Mouse (Mus musculus) left cerebral cortex, adult 18-20 months (tissue): ENCODE measurements around the gene Card6. TPM values are rescaled to one million over a fixed set of nuclear protein-coding genes. Genes with fewer than 3 reads are reported as not detected.
A peak's percentile ranks its signal among the peaks of the same experiment; 100 is the strongest.
"Not testable (repeated sequence)": the region's sequence is repeated elsewhere in the genome, so short reads cannot be mapped to it uniquely, and the experiment has no call there.

Experiments used
- DNase-seq, 2 experiments: peaks; one replicate each; pipeline ENCODE4 v3.0.0; 2021 to 2022; ENCODE audit warnings: low spot score in 2 of 2, mixed read lengths in 1 of 2
- total RNA-seq, 2 experiments: library from RNA; stranded (reverse); gene quantifications; 2 replicates each; pipeline ENCODE4 v1.2.3; 2021

Card6 gene
- total RNA-seq, 2 experiments from 2014 or later, result 1.3 to 2.1 TPM

DNA sequence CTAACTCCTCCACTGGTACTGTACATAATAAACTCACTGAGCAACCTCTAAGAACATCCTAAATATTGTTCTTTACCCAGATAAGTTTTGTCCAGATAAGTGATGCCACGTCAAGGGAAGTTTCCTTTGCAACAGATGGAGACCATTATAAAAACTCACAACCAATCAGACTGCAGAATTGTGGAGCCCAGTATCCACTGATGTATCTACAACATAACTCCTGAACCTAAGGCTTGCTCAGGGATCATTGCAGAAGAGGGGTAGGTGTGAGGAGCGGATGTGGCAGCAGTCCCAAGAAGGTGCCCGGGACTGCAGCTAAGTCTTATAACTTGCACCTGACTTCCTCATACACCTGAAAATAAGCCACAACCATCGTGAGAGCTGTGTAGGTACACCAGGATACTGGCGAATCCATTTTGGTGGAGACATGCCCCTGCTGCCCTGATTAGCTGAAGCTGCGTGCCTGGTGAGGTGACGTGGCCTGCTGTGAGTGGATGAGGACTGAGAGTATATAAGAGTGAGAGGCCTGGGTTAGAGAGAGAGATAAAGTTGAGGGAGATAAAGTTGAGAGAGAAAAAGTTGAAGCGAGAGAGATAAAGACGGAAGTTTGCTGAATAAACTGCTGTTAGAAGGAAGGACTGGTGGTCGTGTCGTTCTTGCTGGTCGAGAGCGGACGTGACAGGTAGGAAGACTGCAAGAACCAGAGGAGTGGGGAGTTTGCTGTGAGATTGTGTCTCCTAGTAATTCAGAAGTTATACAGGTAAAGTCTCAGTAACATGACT, 22.7 kb upstream of the Card6 start:
- not testable (repeated sequence) for DNase-seq

DNA sequence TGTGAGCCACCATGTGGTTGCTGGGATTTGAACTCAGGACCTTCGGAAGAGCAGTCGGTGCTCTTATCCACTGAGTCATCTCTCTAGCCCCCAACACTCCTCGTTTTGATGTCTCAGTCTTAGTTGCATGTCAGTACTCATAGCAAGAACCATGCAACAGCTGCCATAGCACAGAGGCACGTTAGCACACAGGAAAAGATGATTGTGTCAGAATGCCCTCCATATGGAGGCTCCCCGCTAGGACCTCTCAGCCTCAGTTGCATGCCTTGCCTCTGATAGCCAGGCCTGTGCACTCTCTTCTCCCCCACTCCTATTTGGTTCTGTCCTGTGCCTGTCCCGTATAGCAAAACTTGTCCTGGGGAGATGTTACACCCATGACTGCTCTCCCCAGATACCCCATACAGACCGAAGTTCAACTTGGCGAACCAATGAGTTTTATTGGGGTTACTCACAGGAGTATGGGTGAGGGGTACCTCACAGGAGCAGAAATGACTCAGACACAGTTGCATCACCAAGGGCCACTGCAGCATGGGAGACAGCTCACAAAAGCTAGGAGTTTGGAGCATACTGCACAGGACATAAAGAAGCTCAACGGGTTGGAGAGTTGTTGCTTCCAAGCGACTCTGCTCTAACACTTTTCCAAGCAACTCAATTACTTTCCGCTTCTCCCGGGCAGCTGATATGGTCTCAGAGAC, 20.9 kb upstream of the Card6 start:
- DNase-seq, result no peak

DNA sequence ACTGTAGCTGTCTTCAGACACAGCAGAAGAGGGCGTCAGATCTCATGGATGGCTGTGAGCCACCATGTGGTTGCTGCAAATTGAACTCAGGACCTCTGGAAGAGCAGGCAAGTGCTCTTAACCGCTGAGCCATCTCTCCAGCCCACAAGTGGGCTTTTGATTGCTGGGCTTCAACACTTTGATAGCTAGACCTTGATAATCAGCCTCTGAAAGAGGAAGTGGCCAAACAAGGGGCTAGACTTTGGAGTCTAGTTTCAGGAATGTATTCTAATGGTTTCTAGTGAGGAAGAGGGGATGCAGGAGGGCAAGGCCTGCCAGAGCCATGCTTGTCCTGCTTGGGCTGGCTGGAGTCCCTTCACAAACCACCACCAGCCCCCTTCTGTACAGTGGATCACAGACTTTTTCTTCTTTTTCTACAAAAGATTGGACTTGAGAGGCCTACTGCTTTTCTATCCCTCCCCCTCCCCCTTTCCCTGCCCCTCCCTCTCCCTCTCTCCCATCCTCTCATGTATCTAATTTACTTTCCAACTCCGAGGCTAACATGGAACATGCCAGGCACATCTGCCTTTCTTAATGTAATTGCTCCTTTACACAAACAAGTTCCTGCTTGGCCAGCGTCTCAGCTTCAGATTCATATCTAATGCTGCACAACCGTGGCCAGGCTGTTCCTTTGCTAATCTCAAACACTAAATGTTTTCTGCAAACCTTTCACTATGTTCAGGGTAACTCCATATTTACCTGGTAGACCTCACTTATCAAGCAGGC, 20.0 kb upstream of the Card6 start:
- no peak for DNase-seq

DNA sequence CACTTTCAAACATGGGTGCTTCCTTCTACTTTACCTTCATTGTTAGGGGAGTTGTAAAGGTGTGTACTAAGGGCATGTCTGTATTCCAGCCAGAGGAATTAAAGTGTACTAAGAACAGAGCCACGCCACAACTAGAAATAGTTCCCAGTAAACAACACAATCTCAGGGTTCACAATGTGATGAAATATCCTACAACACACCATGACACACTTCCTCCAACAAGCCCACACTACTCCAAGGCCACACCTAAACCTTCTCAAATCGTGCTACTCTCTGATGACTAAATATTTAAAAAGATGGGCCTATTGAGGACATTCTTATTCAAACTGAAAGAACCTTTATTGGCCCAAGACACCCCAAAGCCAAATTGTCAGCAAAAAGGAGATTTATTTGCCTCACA, 19.1 kb upstream of the Card6 start:
- no peak for DNase-seq

DNA sequence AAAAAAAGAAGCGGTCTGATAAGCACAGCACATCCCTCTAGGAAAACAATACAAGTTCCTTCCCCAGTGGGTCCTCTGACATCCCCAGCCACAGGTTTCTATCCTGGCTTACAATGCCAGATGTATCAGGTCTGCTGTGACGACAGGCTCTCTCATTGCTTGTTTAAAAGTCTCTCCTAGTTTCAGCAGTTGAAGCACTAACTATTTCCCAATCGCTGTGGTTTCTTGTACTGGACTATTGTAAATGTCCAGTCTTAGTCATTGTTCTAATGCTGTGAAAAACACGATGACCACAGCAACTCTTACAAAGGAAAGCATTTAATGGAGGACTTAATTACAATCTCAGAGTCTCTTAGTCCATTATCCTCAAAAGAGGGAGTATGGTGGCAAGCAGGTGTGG, 18.1 kb upstream of the Card6 start:
- no peak for DNase-seq

DNA sequence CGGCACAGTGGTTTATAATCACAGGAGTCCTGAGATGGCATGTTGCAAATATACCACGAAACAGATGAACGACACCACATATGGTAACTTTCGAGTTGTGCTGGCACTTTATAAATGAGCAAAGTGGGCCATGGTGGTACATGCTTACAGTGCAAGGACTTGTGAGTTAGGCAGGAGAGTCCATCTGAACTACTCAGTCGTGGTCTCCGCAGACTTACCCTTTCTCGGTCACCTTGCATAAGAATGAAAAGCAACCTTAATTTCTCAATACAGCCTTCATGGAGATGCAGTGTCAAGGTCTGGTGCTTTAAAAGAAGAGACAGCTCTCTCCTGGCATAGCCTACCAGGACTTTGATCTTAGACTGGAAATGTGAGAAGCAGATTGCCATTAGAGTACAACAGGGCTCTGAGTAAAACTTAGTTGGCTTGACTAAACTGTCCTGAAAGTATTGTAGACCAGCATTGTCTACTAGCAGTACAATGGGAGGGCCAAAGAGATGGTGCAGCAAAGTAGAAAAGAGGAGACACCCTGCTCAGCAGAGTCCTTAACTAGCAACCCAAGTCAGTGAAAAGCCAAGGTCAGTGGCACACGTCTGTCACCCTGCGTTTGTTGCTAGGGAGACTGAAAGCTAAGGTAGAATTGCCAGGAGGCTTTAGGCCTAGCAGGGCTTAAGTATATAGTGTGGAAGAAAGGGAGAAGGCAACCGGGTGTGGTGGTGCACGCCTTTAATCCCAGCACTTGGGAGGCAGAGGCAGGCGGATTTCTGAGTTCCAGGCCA, 13.4 kb upstream of the Card6 start:
- DNase-seq, result no peak

DNA sequence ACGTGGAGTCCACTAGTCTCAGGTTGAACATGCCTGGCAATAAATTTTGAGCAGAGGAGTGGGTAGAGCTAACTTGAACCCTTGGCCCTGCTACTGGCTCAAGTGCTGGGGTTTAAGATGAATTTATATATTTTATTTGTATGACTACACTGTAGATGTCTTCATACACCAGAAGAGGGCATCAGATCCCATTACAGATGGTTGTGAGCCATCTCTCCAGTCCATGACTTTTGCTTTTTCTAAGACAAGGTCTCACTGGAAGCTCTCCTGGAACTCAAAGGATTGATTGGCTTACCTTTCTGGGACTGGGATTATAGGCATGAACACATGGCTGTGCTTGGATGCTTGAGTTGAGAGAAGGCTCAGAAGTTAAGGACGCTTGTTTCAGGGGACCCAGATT, 11.4 kb upstream of the Card6 start:
- DNase-seq, result no peak

DNA sequence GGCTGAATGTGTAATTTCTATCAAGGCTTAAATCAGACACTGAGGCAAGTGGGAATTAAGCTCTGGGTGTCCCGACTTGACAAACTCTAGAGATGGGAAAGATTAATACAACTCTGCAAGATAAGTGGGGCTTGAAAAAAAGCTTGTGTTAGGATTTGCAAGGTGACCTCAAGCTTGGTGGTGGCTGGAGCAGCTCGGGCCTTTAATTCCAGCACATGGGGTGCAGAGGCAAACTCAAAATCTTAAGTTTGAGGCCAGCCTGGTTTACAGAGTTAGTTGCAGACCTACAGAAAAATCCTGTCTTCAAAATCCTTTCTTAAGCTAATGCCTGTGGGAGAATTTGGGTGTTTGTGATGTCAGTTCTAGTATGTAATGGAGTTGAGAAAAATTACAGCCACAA, 10.9 kb upstream of the Card6 start:
- no peak for DNase-seq

DNA sequence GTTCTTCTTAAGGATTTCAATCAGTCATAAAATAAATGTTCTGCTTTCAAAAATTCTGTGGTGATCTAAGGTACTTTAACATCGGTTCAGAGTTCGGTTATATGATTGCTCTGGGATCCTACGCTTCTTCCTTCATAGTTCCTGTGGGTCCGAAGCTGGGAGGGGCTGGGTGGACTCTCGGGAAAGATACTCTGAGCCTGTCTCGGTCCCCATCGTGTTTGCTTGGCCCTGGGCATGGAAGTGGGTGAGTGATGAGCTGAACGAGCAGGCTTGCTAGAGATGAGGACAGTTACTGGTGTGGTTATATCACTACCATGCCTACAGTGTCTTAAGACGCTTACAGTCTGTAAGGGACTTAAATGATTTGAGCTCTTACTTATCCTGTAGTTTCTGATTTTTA, 10.3 kb upstream of the Card6 start:
- DNase-seq, result no peak

DNA sequence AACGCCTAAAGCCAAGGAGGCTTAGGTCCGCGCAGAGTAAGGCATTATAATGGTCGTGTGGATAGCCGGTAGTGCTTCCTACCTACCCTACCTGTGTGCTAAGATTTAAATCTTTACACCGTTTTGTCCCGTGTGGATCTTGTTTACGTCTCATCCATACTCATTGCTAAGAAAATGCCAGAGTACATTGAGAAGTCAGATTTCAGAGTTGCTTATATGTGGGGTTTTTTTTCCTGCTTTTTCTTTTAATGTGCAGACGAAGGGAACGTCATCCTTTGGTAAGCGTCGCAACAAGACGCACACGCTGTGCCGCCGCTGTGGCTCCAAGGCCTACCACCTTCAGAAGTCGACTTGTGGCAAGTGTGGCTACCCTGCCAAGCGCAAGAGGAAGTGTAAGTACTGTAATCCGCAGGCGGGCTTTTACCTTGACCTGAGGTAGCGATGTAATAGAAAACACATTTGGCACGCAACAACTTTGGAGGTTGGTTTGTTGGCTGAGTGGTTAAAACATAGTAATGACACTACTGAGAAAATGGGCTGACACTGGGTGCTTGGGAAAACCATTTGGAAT, 8.8 kb upstream of the Card6 start:
- no peak for DNase-seq

DNA sequence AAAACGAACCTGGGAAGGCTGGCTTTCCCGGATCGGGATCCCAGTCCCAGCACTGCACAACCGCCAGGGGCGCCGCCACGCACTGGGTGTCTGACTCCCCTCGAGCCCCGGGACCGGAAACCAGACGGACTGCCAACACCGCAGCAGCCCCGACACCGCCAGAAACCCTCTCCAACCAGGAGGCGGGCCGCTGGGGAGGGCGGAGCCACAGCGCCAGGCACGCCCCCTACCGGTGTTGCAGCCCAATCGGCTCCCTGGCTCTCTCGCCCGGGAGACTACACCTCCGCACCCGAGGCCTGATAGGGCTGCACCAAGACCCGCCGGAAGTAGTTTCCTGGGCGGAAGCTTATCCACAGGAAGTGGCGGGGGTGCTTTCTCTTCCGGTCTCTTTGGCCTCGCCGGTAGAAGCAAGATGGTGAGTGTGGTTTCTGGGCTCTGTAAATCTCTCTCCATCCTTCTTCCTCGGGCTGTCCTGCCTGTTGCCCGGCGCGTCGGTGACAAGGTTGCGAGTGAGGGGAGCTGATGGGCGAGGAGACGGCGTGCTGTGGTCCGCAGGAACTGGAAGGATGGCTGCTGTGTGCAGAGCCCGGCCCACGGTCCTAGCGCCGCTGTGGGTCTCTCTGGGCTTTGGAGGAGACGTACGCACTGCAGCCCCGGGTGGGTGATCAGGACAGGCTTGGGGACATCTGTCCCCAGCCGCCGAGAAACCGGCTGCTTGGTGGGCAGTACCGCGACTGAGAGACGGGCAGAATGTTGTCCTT, 8.1 kb upstream of the Card6 start, which contains the start of gene Rpl37:
Gene Rpl37 (plus strand): TSS at position 376 of the 761 bp plus-strand sequence.
- peak; percentile 97 to 99 for DNase-seq

DNA sequence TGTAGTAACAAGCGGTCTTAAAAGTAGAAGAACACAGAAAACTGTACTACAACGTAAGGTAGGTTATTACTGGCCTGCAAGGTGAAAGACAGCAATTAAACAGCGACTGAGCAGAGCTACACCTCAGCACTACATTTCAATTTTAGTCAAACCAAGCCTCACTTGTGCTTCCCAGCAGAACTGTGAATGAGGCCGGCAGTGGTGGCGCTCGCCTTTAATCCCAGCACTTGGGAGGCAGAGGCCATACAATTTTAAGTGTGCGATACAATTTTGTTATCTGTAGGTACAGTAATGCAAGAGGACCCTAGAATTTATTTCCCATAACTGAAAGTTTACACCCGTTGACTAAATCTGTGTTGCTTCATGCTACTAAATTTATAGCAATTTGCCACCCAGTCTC, 6.8 kb upstream of the Card6 start:
- no peak for DNase-seq

DNA sequence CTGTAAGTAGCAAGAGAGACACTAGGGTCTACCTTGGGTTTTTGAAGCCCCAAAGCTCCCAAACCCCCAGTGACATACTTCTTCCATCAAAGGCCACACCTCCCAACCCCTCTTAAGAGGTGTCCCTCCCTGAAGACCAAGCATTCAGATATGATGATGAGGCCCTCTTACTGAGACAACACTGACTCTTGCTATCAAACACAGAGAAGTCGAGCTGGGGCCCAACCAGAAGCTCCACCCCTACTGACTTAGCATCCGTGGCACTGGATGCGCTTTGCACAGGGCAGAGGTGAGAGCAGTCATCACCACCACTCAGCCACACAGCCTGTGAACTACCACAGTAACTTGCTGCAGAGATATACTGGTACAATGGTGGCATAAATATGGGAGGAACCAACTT, 4.3 kb upstream of the Card6 start:
- DNase-seq, result no peak

DNA sequence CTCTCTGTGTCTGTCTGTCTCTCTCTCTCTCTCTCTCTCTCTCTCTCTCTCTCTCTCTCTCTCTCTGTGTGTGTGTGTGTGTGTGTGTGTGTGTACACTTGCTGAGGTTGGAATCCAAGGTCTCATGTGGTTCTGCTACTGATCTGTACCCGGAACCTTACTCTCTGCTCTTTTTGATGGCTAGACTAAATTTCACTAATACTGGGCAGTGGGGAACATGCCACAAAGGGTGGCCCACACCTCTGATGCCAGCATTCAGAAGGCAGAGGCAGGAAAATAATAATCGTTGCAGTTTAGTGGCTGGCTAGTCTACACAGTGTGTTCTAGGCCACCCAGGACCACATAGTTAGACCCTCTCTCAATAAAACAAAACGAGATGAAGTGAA, 309 bp upstream of the Card6 start:
- DNase-seq, result no peak

DNA sequence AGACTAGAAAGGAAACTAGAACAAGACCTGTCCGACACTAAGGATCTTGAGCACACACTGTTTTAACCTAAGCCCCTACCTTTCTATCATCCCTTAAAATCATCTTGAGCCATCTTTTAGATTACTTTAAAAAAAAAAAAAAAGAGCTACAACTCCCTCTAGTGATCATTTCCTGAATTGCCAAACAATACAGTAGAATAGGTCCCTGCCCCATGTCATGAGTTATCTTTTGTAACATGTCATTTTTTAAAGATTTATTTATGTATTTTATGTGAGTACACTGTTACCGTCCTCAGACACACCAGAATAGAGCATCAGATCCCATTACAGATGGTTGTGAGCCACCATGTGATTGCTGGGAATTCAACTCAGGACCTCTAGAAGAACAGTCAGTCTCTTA, 2.0 kb downstream of the Card6 start:
- no peak for DNase-seq

DNA sequence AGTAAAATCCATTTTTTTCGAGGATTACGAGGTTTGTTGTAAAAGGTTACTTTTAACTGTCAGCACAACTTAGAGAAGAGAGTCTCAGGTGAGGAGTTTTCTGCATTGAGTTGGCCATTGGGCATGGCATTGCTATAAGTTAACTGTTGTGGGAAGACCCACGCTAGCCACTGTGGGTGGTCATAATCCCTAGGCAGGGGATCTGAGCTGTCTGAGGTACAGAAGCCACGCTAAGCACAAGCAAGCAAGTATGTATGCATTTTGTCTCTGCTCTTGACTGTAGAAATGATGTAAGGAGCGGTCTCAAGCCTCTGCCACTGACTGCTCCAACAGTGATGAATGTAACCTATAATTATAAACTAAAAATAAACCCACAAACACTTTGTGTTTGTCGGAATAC, 2.4 kb downstream of the Card6 start:
- no peak for DNase-seq

DNA sequence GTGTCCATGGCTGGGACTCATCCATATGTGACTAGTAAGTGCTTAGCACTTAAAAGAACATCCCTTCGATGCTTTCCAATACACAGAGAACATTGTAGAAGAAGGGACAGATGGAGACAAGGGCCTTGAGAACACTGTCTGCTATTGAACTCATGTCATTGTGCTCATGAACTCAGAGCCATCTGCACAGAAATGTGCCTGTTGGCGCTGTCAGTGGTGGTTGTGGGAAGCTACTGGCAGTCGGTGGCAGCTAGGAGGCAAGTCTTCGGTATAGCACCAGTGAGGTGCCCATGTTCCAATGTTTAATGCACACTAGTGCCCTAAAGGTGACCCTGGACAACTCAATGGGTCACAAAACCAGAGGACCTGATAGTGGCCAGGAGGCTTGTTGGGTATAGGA, 6.0 kb downstream of the Card6 start:
- no peak for DNase-seq

DNA sequence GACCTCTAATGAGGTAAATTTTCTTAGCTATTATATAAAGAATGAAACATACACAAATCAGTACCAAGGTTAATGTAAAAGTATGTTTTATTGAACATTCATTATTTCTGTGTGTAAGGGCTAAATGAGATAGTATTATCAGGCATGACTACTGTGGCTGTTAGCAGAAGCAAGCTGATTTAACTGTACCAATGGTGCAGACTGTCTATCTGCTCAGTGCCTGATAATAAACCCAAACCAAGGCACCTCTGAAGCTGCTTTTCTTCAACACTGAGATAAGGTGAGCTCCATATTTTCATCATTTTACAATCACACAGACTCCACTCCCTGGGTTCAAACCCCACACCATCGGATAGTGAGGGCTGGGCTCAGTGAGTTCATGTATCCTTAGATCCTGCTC, 11.0 kb downstream of the Card6 start:
- no peak for DNase-seq

DNA sequence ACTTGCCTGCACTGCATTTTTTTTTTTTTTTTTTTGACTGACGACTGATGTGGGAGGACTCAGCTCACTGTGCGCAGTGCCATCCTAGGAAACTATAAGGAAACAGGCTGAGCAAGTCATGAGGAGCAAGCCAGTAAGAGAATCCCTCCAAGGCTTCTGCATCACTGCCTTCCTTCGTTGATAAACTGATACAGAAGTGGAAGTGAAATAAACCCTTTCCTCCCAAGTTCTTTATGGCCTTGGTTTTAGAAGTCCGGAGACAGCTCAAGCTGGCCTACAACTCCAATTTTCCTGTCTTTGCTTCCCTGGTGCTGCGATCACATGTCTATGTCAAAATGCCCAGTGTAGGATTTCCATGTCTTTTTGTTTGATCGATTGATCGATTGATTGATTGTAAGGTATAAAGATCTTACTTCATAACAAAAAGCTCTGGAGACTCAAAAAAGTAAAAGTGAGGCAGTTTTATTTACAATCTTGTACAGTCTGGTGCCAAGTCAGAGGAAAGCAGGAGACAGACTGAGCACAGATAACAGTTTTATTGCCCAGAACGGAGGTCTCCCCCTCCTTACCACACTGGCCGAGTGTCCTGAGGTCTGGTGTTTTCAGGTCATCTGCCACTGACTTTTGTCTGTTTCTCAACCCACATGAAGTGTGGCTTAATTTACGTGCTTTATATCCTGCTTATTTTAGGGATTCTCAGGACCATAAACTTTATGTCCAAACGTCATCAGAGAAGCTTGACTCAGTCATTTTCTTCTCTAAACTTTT, 12.6 kb downstream of the Card6 start:
- no peak for DNase-seq

DNA sequence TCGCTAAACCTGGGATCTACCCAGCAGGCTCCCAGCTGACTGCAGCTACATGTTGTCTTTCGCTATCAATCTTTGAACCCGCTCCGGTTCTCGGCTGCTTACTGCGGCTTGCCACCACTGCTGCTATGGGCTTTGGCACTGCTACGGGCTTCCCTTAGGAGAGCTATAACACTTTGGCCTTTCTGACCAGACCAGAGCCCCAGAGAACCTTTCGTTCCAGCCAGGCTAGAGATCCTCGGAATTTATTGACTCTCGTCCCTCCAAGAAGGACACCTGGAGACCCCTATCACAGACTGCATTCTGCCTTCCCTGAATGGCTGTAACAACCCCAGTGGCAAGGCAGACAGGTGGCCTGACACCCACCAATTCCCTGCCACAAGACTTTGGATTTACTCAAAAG, 18.2 kb downstream of the Card6 start:
- no peak for DNase-seq
